Mouse (Mus musculus): ENCODE measurements around the gene Rhobtb1.

The Rhobtb1 gene

DNA sequence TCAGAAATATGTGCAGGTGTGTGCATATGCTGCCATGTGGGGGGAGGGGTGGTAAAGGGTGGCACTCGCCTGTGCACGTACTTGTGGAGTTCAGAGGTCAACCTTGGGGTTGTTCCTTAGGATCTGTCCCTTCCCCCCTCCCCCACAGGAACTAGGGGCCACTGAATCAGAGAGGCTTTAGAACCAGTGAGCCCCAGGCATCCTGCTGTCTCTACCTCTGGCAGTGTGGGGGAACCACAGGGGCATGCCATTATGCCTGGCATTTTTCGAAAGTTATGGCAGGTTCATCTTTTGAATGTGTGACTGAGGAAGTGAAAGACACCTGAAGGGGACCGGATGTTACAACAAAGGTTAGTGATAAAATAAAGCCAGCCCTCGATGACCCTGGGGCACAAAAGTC, 59.4 kb downstream of the Rhobtb1 start:
- no peak for DNase-seq (ENCODE audit: low spot score)

GRCm38 (mm10) chr10:69211560-69211959, 60.3 kb downstream of the Rhobtb1 start:
- no peak for DNase-seq (ENCODE audit: low spot score)

DNA sequence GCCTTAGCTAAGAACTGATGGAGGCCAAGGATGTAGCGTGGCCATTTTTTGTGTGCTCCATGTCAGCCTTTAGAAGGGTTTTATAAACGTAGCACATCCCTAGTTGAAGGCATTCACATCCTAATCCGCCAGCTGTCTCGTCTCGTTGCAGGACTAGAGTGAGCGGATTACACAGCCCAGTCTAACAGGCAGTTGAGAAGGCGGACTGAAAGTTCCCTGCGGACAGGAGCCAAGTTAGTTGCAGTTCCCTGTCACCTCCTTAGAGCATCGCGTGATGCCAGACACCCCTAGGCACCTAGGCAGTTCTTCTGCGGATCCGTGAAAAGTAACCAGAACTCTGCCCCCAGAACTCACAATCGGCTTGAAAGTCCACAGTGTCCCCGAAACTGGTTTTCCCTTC, 60.7 kb downstream of the Rhobtb1 start:
- DNase-seq (ENCODE audit: low spot score): peak; percentile 59

GRCm38 (mm10) chr10:69212542-69213440, 61.6 kb downstream of the Rhobtb1 start, which contains the start of gene A930033H14Rik:
Gene A930033H14Rik, minus strand, starts transcription at chr10:69213098.
- peak; percentile 83 for DNase-seq (ENCODE audit: low spot score)

GRCm38 (mm10) chr10:69213451-69213877, 62.2 kb downstream of the Rhobtb1 start:
- DNase-seq (ENCODE audit: low spot score): peak; percentile 51

DNA sequence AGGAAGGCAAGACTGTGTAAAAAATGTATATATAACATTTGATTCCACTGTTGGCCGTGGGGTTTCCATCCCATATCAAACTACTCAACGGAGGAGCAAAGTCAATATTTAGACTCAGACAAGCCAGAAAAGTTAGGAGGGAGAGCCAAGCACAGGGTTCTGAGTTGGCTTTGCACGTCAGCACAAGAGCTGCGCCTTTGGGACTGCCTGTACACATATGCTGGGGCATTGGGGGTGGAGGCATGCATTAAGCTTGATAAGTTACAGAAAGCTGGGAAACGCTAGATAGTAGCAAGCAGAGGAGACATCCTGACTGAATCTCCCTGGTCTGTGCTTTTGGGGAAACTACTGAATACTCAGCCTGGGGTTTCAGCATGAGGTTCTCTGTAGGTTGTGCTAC, 62.8 kb downstream of the Rhobtb1 start:
- DNase-seq (ENCODE audit: low spot score): peak; percentile 14

GRCm38 (mm10) chr10:69217127-69217690, 66.0 kb downstream of the Rhobtb1 start:
- DNase-seq (ENCODE audit: low spot score): no peak

GRCm38 (mm10) chr10:69218458-69219288, 67.4 kb downstream of the Rhobtb1 start:
- no peak for DNase-seq (ENCODE audit: low spot score)

- no peak for DNase-seq (ENCODE audit: low spot score)
Measured at GRCm38 (mm10) chr10:69219289-69219626, 68.0 kb downstream of the Rhobtb1 start.

- DNase-seq (ENCODE audit: low spot score): no peak
Measured at GRCm38 (mm10) chr10:69220296-69220695, 69.1 kb downstream of the Rhobtb1 start.

GRCm38 (mm10) chr10:69221148-69221547, 69.9 kb downstream of the Rhobtb1 start:
- no peak for DNase-seq (ENCODE audit: low spot score)

DNA sequence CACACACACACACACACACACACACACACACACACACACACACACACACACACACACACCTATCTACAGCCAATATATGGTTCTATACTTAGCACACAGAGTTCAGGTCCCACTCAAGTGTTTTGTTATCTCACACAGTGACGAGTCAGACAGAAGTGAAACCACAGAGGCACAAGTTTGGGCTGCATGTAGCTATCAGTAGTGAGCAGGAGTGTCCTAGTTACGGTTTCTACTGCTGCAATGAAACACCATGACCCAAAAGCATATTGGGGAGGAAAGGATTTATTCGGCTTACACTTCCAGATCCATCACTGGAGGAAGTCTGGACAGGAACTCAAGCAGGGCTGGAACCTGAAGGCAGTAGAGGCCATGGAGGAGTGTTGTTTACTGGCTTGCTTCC, 70.7 kb downstream of the Rhobtb1 start:
- DNase-seq (ENCODE audit: low spot score): no peak

GRCm38 (mm10) chr10:69223232-69223631, 72.0 kb downstream of the Rhobtb1 start:
- DNase-seq (ENCODE audit: low spot score): no peak

GRCm38 (mm10) chr10:69224276-69224675, 73.0 kb downstream of the Rhobtb1 start:
- no peak for DNase-seq (ENCODE audit: low spot score)

- no peak for DNase-seq (ENCODE audit: low spot score)
Measured at GRCm38 (mm10) chr10:69225471-69225870, 74.2 kb downstream of the Rhobtb1 start.

DNA sequence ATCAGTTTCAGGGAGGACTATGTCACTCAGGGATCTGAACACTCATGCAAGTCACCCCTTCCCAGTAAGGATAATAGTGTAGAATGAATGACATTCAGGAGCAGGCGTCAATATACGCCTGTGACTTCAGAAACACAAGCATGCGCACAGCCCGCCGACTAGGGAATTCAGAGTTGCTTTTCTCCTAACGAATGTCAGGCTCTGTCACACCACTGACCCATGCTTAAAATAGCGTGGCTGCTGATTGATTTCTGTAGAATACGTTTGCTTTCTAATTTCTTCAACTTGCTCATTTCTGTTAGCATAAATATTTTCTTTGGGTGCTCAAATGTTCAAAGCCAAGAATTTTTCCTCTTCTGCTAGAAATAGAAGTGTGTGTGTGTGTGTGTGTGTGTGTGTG, 74.7 kb downstream of the Rhobtb1 start:
- no peak for DNase-seq (ENCODE audit: low spot score)

DNA sequence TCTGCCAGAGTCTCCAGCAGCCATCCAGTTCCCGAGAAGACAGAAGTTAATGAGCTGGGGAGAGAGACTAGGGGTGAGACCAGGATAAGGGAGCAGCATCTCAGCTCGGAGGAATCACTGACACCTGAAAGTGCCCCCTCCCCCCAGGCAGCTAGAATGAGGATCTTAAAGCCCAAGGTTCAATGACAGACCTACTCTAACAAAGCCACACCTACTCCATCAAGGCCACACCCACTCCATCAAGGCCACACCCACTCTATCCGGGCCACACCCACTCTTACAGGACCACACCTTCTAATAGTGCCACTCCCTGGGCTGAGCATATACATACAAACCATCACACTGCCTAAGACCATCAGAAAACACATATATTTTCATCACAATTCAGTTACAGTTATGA, 86.0 kb downstream of the Rhobtb1 start:
- DNase-seq (ENCODE audit: low spot score): no peak

DNA sequence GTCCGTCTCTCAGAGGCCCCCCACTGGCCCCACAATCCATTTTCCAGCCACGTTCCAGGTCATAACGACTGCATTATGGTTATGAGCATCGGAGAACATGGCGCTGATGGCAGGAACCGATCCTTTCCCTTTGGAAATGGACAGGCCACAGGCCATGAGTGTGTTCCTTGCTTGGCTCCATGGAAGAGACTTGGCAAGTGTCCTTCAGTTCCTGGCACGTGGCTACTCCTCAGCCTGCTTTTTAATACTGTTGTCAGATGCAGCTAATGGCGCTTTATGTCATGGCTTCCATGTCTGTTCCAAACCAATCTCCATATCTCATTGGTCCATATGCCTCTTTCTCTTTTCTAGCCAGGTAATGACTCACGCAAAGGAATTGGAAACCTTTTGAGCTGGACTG, 86.5 kb downstream of the Rhobtb1 start:
- DNase-seq (ENCODE audit: low spot score): no peak

DNA sequence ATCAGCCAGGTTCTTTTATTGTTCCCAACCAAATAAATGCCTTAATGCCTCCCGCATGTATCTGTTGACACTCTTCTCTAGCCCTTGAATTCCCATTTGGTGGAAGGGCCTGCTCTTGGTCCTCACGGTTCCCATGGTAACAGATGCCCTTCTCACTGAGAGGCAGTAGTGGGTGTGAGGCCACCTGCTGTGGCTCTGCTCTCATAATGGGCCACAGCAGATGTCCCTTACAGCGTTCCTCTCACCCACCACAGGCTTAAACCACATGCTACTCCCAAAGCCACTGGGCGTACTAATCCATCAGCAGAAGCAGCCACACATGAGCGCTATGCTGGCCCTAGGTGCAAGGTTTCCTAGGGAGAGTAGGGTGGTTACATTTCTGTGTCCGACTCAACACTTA, 87.1 kb downstream of the Rhobtb1 start:
- peak; percentile 44 for DNase-seq (ENCODE audit: low spot score)

DNA sequence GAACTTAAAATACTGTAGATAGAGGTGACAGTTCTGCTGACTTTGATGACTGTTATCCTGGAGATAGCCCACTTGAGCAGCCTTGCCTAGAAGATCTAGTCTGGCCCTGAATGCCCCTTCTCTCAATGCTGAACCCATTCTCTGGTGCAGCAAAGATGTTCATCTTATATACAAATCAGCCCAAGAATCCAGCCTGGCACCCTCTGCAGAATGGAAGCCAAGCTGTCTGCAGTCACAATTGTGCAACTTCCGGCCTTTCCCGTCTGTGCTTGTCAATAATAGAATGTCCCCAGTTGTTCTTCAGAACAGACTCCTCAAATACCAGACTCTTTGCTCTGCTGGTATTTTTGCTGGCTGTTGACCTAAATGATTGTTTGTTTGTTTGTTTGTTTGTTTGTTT, 89.3 kb downstream of the Rhobtb1 start:
- no peak for DNase-seq (ENCODE audit: low spot score)

DNA sequence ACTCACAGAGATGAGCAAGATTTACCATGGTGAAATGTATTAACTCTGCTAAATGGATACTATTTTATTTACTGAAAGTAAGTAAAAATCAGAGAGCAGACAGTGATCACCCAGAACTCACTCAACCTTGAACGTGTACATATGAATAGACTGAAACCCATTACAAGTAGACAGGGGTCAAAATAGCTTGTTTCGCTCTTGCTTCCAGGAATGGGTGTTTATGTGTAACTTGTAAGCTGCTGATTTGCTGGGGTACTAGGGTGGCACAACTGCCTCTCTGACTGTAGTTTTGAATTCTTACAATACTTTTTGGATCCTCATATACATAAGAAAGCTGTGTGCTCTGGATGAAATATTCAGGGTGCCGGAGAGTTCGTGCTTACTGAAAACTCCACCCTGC, 93.9 kb downstream of the Rhobtb1 start:
- DNase-seq (ENCODE audit: low spot score): no peak

GRCm38 (mm10) chr10:69245906-69246668, 94.9 kb downstream of the Rhobtb1 start:
- no peak for DNase-seq (ENCODE audit: low spot score)
